Mouse (Mus musculus) B cell, adult 2 months (primary cell): Measurements from ENCODE around the gene Kcnk6.
A peak's percentile ranks its signal among the peaks of the same experiment; 100 is the strongest.
"Not testable (repeated sequence)": the region's sequence is repeated elsewhere in the genome, so short reads cannot be mapped to it uniquely, and the experiment has no call there.

Experiments
- DNase-seq, 2 experiments: peaks; one replicate each; pipeline ENCODE4 v3.0.0; 2022

The Kcnk6 gene

DNA sequence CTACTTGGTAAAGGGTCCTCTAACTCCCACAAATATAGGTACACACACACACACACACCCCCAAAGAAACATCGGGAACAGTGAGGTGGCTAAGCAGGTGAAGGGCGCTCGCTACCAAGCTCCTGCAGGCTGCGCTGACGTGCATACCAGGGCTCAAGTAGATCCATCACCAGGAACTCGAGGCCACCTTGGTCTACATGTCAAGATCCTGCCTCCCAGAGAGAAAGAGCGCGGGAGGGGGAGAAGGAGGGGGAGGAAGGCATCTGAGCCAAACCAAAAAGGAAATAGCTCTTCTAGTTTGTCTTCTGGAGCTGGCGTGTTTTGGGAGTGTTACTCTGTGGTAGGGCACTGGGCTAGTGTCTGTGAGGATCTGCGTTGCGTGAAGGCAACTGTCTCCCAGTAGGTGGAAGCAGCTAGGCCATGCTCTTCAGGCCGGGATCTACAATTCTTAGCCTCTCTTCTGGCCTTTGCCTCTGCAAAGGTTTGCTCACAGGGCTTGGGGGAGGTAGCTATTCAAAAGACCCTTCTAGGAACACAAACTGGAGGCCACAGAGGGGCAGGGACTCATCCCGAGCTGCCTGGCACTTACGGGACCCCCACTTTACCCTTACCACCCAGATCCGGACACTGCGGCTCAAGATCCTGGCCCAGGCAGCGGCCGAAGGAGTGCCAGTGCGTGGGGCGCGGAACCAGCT is 14.5 kb upstream of the Kcnk6 start:
- no peak for DNase-seq

DNA sequence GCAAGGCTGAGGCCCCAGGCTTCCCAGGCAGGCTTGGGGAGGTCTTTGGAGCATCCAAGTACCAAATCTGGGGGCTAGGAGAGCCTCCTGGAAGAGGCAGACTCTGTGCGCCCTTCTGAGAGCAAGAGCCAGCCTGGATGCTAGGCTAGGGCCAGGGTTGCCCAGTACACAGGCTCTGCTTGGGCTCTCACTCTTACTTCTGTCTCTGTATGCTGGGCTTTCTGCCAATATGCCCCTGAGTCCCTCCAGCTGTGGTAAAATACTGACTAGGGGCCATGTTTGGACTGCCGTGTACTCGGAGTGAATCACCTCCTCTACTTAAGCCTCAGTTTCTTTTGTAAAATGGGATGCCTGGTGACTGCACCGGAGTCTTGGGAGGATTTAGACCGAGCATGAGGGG is 13.7 kb upstream of the Kcnk6 start:
- DNase-seq, result no peak

DNA sequence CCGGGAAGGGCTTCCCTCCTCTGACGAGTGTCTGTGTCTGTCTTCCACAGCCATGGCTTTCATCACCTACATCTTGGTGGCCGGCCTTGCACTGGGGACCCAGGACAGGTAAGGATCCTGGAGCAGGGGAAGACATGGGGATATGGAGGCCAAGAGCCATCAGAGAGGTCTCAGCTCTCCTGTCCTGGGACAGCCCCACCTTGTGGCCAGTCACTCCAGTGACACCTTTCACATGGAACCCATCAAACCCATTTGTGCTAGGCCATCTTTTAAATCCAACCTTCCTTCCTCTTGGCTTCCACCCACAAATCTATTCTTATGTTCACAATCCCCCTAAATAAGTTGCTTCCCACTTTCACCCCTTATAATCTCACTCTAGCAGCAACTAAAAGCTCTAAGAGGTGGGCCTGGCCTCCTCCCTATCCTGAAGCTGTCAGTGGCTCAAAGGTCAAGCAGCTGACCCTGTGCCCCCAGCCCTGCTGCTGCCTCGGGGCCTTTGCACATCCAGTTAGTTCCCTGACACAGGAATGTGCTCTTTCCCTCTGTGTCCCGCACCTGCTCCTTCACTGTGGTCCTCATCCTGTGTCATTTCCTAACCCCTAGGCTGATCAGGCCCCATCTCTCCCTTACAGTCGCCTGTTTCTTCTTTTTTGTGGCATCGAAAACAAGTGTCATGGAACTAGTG is 12.6 kb upstream of the Kcnk6 start:
- DNase-seq, result peak; percentile 65 to 70

DNA sequence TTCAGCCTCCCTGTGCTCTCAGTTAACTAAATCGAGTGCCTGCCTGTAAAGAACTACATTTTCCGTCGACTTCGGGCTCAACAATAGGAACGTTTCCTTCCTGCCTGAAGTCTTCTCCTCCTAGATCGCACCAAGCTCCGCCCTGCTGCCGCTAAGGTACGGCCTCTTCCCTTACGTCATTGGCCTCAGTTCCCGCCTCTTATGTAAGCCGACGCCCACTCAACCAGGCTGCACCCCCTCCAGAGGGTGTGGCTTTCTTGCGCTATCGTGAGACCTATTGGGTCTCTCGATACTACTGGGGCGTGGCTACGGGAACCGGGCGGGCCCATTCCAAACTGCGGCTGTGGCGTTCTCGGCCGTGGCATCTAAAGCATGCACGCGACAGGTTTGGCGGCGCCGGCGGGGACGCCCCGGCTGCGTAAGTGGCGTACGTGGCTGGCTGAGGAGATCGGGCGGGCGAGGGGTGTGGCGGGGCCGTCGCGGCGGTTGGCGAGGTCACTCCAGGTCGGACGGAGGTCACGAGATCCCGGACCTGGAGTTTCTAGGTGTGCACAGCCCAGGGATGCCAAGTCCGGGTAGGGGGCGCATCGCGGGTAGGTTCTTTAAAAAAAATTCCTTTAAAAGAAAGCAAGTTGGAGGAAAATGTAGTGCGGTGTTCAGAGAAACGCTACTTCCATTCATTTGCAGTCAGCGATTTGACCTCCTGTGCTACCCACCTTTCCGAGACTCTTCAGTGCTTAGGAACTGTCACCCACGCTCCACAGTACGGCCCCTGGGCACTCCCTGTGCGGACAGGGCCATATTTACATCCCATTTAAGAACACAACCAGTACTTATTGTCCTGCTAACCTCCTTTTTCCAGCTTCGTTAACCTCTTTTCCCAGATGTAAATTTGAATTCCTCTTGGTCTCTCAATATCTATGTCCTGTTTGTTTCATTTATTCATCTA is 6.0 kb upstream of the Kcnk6 start, which contains the start of gene Yif1b:
Gene Yif1b (plus strand): TSS at position 311 of the 949 bp plus-strand sequence.
- DNase-seq, result peak; percentile 98 to 99

DNA sequence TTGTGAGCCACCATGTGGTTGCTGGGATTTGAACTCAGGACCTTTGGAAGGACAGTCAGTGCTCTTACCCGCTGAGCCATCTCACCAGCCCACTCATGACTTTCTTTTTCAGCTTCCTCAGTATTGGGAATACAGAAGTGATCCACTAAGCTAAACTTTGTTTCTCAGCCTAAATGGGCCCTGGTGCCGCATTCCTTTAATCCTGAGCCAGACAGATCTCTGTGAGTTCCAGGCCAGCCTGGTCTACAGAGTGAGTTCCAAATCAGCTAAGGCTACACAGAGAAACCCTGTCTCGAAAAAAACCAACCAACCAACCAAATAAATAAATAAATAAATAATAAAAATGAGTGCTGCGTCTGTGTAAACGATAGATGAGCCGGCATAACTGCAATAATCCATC is 5.3 kb upstream of the Kcnk6 start:
- DNase-seq, result not testable (repeated sequence)

DNA sequence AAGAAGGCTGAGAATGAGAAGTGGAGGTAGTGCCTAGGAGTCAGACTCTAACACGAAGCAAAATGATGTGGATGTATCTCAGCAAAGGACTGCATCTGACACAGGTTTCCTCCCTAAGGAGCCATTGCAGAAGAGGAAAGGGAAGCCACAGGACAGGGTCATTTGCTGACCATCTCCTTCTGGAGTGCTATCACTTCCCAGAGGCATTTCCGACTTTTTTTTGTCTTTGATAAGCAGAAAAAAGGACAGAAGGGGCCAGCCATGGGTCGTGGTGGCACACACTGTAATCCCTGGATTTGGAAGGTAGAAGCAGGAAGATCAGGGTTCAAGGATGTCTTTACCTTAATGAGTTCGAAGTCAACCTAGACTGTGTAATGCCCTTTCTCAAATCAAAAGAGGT is 4.3 kb upstream of the Kcnk6 start:
- DNase-seq, result no peak

DNA sequence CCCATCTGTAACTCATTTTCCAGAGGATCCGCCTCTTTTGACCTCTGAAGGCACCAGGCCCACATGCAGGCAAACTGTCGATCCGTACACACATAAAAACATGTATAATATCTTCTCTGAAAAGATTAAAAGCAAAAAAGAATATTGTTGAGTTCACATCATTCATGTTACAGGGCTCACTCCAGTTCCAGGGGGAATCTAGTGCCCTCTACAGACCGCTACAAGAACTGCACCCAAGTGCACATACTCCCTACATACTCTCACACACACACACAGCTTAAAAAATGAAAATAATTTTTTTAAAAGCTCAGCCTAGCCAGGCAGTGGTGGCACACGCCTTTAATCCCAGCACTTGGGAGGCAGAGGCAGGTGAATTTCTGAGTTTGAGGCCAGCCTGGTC is 2.3 kb upstream of the Kcnk6 start:
- peak; percentile 48 to 51 for DNase-seq

DNA sequence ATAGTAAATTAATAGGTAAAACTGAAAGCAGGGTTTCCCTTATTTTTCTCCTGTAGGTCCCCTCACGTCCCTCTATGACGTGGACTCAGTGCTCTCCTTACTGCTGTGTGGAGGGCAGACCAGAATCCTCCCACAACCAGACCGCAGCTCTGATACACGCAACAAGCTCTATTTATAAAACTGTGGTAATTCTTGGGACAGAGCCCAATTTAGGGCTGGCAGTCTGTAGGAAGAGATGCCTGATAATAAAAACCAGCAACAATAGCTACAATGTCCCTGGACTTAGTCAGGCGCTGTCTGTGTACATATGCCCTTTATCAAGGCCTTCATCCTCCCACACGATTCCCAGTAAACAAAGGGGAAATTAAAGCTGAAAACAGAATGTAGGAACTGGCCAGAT is 1.4 kb upstream of the Kcnk6 start:
- no peak for DNase-seq

DNA sequence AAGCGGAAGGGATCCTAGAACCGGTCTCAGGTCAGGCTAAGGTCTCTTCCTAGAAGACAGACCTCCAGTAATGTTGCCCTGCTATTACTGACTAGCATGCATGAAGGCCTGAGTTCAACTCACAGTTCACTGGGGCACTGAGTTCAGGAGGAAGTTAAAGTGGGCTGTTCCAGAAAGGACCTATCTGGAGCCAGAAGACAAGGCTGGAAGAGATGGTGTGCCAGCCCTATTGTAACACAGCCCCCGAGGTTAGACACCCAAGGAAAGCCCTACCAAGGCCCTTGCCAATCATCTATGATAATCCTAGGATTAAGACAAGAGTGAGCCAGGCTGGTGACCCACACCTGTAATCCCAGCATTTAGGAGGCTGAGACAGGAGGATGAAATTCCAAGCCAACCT is 798 bp downstream of the Kcnk6 start:
- DNase-seq, result no peak

DNA sequence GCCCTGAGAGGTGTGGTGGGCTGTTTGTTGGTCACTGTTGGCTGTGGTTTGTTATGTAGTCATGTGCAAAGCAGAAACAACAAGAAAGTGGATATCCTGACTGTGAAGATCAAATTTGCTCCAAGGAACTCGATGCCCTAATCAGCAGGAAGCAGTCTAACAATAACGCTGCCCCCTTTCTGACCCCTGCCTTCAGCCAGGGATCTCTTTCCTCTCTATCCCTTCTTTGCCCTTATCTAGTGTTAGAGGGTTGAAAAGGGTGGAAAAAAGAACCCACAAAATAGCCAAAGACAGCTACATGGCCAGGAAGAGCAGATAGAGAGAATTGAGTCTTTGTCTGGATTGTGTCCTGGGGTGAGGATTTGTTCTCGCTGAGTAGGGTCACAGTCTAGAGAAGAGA is 1.8 kb downstream of the Kcnk6 start:
- no peak for DNase-seq

DNA sequence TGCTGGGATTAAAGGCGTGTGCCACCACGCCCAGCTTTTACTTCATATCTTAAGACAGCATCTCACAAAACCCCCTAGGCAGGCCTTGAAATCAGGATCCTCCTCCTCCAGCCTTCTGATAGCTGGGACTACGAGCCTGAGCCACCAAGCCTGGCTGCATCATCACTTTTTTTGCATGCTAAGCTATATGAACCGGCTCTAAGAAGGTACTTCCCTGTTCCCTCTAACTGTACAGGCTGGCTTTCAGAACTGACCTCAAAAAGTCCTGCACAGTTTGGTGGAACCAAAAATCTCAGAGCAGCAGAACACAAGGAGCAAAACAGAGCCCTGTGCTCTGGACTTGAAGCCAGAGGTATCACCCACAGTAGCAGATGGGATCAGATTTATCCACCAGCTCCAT is 4.1 kb downstream of the Kcnk6 start:
- DNase-seq, result no peak

DNA sequence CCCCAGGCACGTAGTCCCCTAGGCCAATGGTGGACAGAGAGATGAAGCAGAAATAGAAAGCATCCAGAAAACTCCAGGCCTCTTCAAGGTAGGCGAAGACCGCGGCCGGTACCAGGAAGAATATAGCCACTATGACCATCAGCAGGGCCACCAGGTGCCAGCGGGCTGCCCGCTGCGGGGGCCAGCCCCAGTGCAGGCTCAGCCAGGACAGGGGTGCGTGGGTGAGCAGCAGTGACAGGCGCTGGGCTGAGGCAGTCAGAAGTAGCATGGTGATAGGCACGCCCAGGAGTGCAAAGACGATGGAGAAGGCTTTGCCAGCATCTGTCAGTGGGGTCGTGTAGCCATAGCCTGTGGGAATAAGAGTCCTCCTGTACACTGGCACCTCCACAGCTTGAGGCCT is 6.8 kb downstream of the Kcnk6 start:
- no peak for DNase-seq

DNA sequence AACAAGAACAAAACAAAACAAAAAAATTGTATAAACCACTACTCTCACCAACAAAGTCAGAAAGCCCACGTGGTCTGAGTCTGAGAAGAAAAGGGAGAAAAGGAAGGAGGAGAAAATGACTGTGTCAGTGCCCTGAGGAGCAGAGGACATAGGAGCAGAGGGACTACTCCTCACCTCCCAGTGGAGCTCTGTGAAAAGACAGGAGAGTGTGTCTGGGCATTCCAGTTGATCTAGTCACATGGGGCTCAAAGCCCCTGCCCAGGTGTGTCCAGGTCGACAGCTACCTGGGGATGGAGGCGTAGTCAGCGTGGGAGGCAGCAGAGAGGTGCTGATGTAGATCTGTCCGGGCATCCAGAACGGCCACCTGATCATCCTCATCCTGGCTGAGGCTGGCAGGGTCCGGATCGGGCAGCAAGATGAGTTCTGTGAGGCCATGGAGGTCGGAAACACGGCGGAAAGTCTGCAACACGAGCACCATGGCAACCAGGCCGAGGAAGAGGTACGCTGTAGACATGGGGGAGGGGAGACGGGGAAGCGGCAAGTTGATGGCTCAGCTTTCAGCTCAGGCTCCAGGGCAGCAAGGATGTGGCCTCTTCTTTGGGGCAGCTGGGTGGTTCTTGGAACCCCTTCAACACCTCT is 7.4 kb downstream of the Kcnk6 start:
- no peak for DNase-seq

DNA sequence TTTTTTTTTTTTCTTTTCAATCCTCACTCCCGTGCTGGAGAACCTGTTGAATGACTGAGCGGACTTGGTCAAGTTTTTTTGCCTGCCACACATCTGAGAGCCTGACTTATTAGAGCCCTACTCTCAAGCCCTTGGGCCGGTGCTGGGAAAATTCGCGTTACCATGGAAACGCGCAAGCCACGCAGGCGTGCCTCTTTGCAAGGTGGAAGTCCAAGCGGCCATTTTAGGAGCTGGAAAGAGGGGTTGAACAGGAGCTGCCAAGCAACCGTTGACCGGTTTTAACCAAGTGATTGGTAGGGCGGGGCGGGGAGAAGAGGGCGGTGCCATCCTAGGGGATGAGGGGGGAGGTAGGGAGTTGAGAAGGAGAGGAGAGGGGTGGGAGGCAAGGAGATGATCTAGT is 17.5 kb downstream of the Kcnk6 start:
- no peak for DNase-seq

DNA sequence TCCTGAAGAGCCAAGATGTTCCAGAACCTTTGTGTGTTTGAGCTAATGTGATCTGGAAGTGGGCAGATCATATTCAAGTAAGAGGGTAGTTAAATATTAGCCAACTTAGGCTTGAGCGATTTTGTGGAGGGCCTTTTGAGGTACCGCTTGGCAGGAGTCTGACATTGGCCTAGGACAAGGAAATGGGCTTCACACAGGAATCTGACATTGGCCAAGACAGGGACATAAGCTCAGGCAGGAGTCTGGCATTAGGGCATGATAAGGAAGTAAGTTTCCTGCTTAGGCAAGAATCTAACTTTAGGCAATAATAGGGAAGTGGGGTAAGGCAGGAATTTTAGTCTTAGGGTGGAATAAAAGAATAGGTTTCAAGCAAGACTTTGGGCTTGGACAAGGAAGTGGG is 18.1 kb downstream of the Kcnk6 start:
- DNase-seq, result no peak

DNA sequence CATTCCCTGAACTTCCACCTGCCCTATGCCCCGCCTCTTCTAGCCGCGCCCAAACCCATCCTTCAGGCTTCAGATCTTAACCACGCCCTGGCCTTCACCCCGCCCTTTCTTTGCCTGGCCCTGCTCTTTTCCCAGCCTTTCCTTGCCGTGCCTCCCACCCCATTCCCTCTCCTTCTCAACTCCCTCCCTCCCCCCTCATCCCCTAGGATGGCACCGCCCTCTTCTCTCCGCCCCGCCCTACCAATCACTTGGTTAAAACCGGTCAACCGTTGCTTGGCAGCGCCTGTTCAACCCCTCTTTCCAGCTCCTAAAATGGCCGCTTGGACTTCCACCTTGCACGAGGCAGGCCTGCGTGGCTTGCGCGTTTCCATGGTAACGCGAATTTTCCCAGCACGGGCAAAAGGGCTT is 18.6 kb downstream of the Kcnk6 start, which contains the start of gene Catsperg1:
Gene Catsperg1 (minus strand): TSS at position 361 of the 408 bp plus-strand sequence.
- no peak for DNase-seq

DNA sequence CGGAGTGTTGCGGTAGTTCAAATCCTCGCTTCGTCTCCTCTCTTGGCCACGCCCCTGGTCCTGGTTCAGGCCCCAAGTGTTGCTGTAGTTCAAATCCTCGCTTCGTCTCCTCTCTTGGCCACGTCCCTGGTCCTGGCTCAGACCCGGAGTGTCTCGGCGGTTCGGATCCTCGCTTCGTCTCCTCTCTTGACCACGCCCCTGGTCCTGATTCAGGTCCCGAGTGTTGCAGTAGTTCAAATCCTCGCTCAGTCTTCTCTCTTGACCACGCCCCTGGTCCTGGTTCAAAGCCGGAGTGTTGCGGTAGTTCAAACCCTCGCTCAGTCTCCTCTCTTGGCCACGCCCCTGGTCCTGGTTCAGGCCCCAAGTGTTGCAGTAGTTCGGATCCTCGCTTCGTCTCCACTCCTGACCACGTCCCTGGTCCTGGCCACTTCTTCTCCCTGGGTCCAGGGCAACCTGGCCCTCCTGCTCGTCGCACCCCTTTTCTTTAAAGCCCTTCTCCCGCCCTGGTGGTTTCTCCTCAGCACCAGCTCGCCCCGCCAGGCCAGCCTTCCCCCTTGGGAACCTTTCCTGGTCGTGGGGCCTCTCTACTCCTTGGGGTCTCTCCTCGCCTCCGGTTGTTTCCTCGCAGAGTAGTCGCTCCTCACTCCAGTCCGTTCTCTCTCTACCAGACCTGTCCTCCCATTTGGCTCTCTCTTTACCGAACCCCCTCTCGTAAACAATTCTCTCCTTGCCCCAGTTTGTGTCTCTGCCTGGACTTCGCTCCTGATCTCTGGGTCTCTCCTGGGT is 19.3 kb downstream of the Kcnk6 start:
- DNase-seq, result not testable (repeated sequence)

DNA sequence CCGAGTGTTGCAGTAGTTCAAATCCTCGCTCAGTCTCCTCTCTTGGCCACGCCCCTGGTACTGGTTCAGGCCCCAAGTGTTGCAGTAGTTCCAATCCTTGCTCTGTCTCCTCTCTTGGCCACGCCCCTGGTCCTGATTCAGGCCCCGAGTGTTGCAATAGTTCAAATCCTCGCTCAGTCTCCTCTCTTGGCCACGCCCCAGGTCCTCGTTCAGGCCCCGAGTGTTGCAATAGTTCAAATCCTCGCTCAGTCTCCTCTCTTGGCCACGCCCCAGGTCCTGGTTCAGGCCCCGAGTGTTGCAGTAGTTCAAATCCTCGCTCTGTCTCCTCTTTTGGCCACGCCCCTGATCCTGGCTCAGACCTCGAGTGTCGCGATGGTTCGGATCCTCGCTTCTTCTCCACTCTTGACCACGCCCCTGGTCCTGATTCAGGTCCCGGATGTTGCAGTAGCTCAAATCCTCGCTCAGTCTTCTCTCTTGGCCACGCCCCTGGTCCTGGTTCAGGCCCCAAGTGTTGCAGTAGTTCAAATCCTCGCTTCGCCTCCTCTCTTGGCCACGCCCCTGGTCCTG is 20.0 kb downstream of the Kcnk6 start:
- no peak for DNase-seq

DNA sequence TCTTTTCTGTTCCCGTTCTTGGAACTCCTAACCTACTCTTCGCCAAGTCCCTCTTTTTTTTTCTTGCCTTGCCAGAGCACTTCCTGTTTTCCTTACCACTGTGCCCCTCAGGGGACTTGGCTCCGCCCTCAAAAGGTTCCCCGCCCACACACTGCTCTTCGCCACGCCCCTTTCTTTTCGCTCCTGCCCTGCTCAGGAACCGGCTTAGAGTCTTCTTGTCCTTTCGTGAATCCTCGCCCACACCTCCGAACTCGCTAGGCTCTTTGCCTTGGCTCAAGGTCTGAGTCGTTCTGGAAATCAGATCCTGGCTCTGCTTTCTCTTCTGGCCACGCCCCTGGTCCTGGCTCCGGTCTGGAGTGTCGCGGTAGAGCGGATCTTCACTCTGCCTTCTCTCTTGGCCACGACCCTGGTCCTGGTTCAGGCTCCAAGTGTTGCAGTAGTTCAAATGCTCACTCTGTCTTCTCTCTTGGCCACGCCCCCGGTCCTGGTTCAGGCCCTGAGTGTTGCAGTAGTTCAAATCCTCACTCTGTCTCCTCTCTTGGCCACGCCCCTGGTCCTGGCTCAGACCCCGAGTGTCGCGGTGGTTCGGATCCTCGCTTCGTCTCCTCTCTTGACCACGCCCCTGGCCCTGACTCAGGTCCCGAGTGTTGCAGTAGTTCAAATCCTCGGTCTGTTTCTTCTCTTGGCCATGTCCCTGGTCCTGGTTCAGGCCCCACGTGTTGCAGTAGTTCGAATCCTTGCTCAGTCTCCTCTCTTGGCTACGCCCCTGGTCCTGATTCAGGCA is 20.7 kb downstream of the Kcnk6 start:
- DNase-seq, result peak; percentile 94 to 95

DNA sequence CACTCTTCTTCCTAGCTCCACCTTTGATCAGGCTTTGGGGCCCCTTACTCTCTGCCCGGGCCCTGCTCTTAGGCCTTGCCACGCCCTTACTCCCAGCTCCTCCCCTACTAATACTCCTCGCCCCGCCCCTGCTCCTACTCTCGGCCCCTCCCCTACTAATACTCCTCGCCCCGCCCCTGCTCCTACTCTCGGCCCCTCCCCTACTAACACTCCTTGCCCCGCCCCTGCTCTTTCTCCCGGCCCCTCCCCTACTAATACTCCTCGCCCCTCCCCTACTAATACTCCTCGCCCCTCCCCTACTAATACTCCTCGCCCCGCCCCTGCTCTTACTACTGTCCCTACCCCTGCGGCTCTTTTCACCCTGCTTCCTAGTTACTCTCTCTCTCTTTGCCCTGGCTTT is 21.3 kb downstream of the Kcnk6 start:
- peak in 1 of 2 experiments; percentile 75 for DNase-seq

DNA sequence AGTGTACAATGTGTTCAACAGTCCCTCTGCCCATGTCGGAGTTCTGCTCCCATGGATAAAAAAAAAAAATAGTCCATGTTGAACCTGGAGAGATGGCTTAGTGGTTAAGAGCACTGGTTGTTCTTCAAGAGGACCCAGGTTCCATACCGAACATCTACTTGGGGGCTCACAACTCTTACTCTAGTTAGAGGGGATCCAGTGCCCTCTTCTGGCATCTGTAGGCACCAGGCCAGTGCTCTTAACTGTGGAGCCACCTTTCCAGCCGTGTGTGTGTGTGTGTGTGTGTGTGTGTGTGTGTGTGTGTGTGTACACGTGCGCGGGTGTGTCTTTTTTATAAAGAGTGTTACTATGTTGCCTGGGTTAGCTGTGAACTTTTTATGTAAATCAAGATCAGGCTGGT is 29.7 kb downstream of the Kcnk6 start:
- no peak for DNase-seq
